Mouse (Mus musculus) ES-E14 (cell line): Measurements from ENCODE around the gene Gm9918. TPM values are rescaled to one million over a fixed set of nuclear protein-coding genes. Genes with fewer than 3 reads are reported as not detected.
A peak's percentile ranks its signal among the peaks of the same experiment; 100 is the strongest.

Source experiments
- DNase-seq: peaks from one replicate; pipeline ENCODE4 v3.0.0-alpha.2; 2013; ENCODE audit warnings: low read depth, low spot score
- H3K27ac ChIP-seq: 2 replicates; pipeline ENCODE4 v1.5.1; 2012; ENCODE audit warnings: low read depth, mild to moderate bottlenecking, low read length, moderate library complexity, mixed read lengths; ENCODE audit not compliant: poor library complexity, insufficient read depth, severe bottlenecking
- H3K36me3 ChIP-seq: 2 replicates; pipeline ENCODE4 v1.6.1; 2012; ENCODE audit warnings: mild to moderate bottlenecking, low read length, moderate library complexity, mixed read lengths; ENCODE audit not compliant: control insufficient read depth, poor library complexity, insufficient read depth, severe bottlenecking
- H3K4me1 ChIP-seq, 2 experiments: fragments of 150-350 bp in 1 of 2; sonication (generic) in 1 of 2; 2 replicates each; pipeline ENCODE4 v1.6.1; 2012; ENCODE audit warnings: low read length in 2 of 2, mild to moderate bottlenecking in 1 of 2, mixed read lengths in 1 of 2; ENCODE audit not compliant: control insufficient read depth in 2 of 2, insufficient read depth in 2 of 2, poor library complexity in 1 of 2
- H3K4me3 ChIP-seq, 2 experiments: fragments of 150-350 bp in 1 of 2; sonication (generic) in 1 of 2; 2 replicates each; pipeline ENCODE4 v1.5.1; 2012; ENCODE audit warnings: low read length in 2 of 2, low read depth in 1 of 2, mild to moderate bottlenecking in 1 of 2, mixed read lengths in 1 of 2; ENCODE audit not compliant: insufficient read depth in 1 of 2, poor library complexity in 1 of 2, severe bottlenecking in 1 of 2
- H3K9ac ChIP-seq: 2 replicates; pipeline ENCODE4 v1.6.1; 2012; ENCODE audit warnings: low read depth, mild to moderate bottlenecking, low read length, mixed read lengths; ENCODE audit not compliant: poor library complexity, insufficient read depth, severe bottlenecking
- H3K9me3 ChIP-seq: fragments of 150-350 bp; sonication (generic); 2 replicates; pipeline ENCODE4 v1.6.1; 2012; ENCODE audit warnings: low read depth, mild to moderate bottlenecking, low read length; ENCODE audit not compliant: control insufficient read depth, insufficient read depth
- CHD2 ChIP-seq: IDR thresholded peaks from 2 replicates; pipeline ENCODE4 v1.6.1; 2014; ENCODE audit warnings: mild to moderate bottlenecking, low read depth, low read length, inconsistent platforms
- HCFC1 ChIP-seq: IDR thresholded peaks from 2 replicates; pipeline ENCODE4 v1.6.1; 2012; ENCODE audit warnings: low read length, inconsistent platforms, borderline replicate concordance; ENCODE audit not compliant: insufficient read depth
- MAFK ChIP-seq: IDR thresholded peaks from 2 replicates; pipeline ENCODE4 v1.6.1; 2014; ENCODE audit warnings: mild to moderate bottlenecking, low read depth, low read length, inconsistent platforms; ENCODE audit not compliant: insufficient read depth
- ZC3H11A ChIP-seq: IDR thresholded peaks from 2 replicates; pipeline ENCODE4 v1.6.1; 2012; ENCODE audit warnings: low read depth, mild to moderate bottlenecking, inconsistent platforms, low read length, borderline replicate concordance
- ZNF384 ChIP-seq: IDR thresholded peaks from 2 replicates; pipeline ENCODE4 v1.6.1; 2012; ENCODE audit warnings: low read depth, low read length, inconsistent platforms
- in situ Hi-C, 2 experiments: fragments of 600-800 bp; cut with MboI; formaldehyde crosslinking; loops; one replicate each; pipeline ENCODE4 v1.15.1; 2025; ENCODE audit warnings: low sequenced_read_pairs in 2 of 2, inconsistent platforms in 1 of 2; ENCODE audit not compliant: unreplicated experiment in 2 of 2
- total RNA-seq: library from RNA; depleted of rRNA; stranded (reverse); fragments of 300-350 nt; gene quantifications from 2 replicates; pipeline ENCODE4 v1.2.3, GENCODE M21; 2012

Gene Gm9918
- total RNA-seq, 1 experiment: 0.45 TPM

GRCm38 (mm10) chr15:102279092-102279782 is 8.9 kb downstream of the Gm9918 start, which contains the start of gene Mfsd5:
Gene Mfsd5 (plus strand): TSS chr15:102279454.
- H3K9ac ChIP-seq: peak within 1 kb of the TSS; percentile 99
- peak within 1 kb of the TSS; percentile 97 for H3K27ac ChIP-seq
- H3K4me1 ChIP-seq: peaks cover 8 to 24% of the 10 kb centered on the region in 2 experiments; a peak in 3 of 4 replicates
- in situ Hi-C loops: no loop called here
- TF ChIP-seq HCFC1 (peak; percentile 51; the same call in 1 of the 2 replicates), ZC3H11A (no peak)
- H3K9me3 ChIP-seq: no peaks in the 10 kb centered on the region
- peak within 1 kb of the TSS; percentile 97 to 99 for H3K4me3 ChIP-seq
- H3K36me3 ChIP-seq: peaks cover 20% of the 10 kb centered on the region
- peak; percentile 74 for DNase-seq

GRCm38 (mm10) chr15:102279783-102280520 is 9.6 kb downstream of the Gm9918 start:
- no peaks in the 10 kb centered on the region for H3K9me3 ChIP-seq
- H3K4me1 ChIP-seq: peaks cover 8 to 24% of the 10 kb centered on the region in 2 experiments; a peak in 3 of 4 replicates
- H3K27ac ChIP-seq: peak overlapping the region; percentile 97
- no peak for DNase-seq
- in situ Hi-C loops: no loop called here
- H3K4me3 ChIP-seq: peak overlapping the region; percentile 97 to 99
- H3K36me3 ChIP-seq: peaks cover 20% of the 10 kb centered on the region
- TF ChIP-seq ZNF384 (no peak), MAFK (no peak), CHD2 (no peak), ZC3H11A (no peak), HCFC1 (no peak)
- peak overlapping the region; percentile 99 for H3K9ac ChIP-seq

GRCm38 (mm10) chr15:102280623-102281022 is 10.3 kb downstream of the Gm9918 start:
- Histone ChIP-seq H3K4me3 (peak overlapping the region; percentile 97 to 99; a peak in 3 of 4 replicates), H3K9me3 (no peaks in the 10 kb centered on the region), H3K4me1 (peaks cover 8 to 24% of the 10 kb centered on the region in 2 experiments; a peak in 3 of 4 replicates), H3K36me3 (peaks cover 20% of the 10 kb centered on the region), H3K27ac (no peak overlapping the region), H3K9ac (peak overlapping the region; percentile 99)
- in situ Hi-C loops: no loop called here
- no peak for DNase-seq
- TF ChIP-seq HCFC1 (no peak), CHD2 (no peak), ZC3H11A (no peak), ZNF384 (no peak), MAFK (no peak)

GRCm38 (mm10) chr15:102282463-102283292 is 12.3 kb downstream of the Gm9918 start:
- Histone ChIP-seq H3K9me3 (no peaks in the 10 kb centered on the region), H3K9ac (no peak overlapping the region), H3K36me3 (peaks cover 20% of the 10 kb centered on the region), H3K4me3 (no peak overlapping the region), H3K27ac (0 out of 2 replicates have a peak overlapping the region, but pooled peaks have one; percentile 1), H3K4me1 (peaks cover 8 to 21% of the 10 kb centered on the region in 2 experiments; a peak in 3 of 4 replicates)
- TF ChIP-seq CHD2 (no peak), ZC3H11A (no peak), HCFC1 (no peak), MAFK (no peak), ZNF384 (no peak)
- in situ Hi-C loops: no loop called here
- no peak for DNase-seq
